Mouse (Mus musculus): ENCODE data around the gene Jmjd1c. TPM values are rescaled to one million over a fixed set of nuclear protein-coding genes. Genes with fewer than 3 reads are reported as not detected.

The Jmjd1c gene
- total and polyA plus RNA-seq, 2 experiments from 2014 or later: 45.1 to 63.8 TPM

DNA sequence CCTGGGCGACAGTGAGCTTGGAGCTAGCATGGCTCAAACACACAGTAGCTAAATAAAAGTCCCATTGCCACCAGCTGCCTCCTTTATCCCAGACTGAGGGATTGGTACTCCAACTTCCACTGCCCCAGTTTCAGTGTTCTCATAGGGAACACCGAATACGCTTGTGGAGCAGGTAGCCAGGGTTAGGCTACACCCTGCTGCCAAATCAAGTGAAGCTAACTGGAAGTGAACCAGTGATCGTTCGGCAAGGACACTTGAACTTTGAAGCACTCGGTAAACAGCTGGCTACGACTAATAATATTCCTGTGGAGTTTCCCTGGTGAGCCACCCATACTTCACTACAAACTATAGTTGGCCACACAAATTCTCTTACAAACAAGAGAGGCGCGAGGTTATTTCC, 187.6 kb downstream of the Jmjd1c start:
- H3K9ac ChIP-seq (replicated peaks; ENCODE audit: low read length, poor library complexity, severe bottlenecking): 0 out of 2 replicates have a peak overlapping the region, but pooled peaks have one; percentile 13
- DNase-seq (ENCODE audit: low spot score) (no peak), ATAC-seq (ENCODE audit: low FRiP score) (no peak)
- no peak overlapping the region for H3K4me3 ChIP-seq (ENCODE audit: low read depth, low read length)
- no peak overlapping the region for H3K27ac ChIP-seq (ENCODE audit: low read depth, low read length)
- H3K27me3 ChIP-seq (ENCODE audit: insufficient read depth, low read length): no peaks in the 10 kb centered on the region
- peaks cover 3% of the 10 kb centered on the region; the same call in 1 of the 2 replicates for H3K4me1 ChIP-seq (ENCODE audit: insufficient read depth, low read length)
- no peaks in the 10 kb centered on the region for H3K9me3 ChIP-seq (ENCODE audit: low read length)
- 85% methylated on average over 9 of the region's 9 CpGs for WGBS
- no peaks in the 10 kb centered on the region for H3K36me3 ChIP-seq (ENCODE audit: insufficient read depth, low read length)
- peak overlapping the region; percentile 92 for H3K4me2 ChIP-seq (ENCODE audit: low read depth, low read length, poor library complexity, severe bottlenecking)
- no peak for TF ChIP-seq CTCF (IDR thresholded peaks at IDR 0.05)

DNA sequence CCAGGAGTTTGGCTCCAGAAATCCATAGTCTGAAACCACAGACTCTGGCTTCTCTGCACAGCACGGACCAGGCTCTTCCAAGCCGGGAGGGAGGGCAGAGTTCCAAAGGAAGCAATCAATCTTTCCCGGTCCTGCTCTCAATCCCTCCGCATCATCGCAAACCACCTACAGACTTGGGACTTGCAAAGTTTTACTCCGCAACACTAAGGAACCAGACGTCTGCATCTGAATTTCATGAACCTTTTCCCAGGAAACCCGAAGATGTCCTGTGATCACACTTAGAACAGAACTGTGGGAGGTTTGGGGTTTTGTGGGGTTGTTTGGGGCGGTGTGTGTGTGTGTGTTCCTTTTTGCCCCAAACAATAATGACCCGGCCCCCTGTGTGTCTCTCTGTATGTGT, 188.4 kb downstream of the Jmjd1c start:
- no peaks in the 10 kb centered on the region for H3K27me3 ChIP-seq (ENCODE audit: insufficient read depth, low read length)
- H3K27ac ChIP-seq (ENCODE audit: low read depth, low read length): peak overlapping the region; percentile 55; the same call in 1 of the 2 replicates
- H3K9ac ChIP-seq (replicated peaks; ENCODE audit: low read length, poor library complexity, severe bottlenecking): peak overlapping the region; percentile 86
- ATAC-seq (ENCODE audit: low FRiP score) (no peak), DNase-seq (ENCODE audit: low spot score) (peak; percentile 22)
- WGBS: 3% methylated on average over 10 of the region's 10 CpGs
- TF ChIP-seq CTCF (IDR thresholded peaks at IDR 0.05): no peak
- H3K4me2 ChIP-seq (ENCODE audit: low read depth, low read length, poor library complexity, severe bottlenecking): peak overlapping the region; percentile 92
- no peaks in the 10 kb centered on the region for H3K36me3 ChIP-seq (ENCODE audit: insufficient read depth, low read length)
- no peaks in the 10 kb centered on the region for H3K9me3 ChIP-seq (ENCODE audit: low read length)
- peaks cover 3% of the 10 kb centered on the region; the same call in 1 of the 2 replicates for H3K4me1 ChIP-seq (ENCODE audit: insufficient read depth, low read length)
- H3K4me3 ChIP-seq (ENCODE audit: low read depth, low read length): peak overlapping the region; percentile 93

DNA sequence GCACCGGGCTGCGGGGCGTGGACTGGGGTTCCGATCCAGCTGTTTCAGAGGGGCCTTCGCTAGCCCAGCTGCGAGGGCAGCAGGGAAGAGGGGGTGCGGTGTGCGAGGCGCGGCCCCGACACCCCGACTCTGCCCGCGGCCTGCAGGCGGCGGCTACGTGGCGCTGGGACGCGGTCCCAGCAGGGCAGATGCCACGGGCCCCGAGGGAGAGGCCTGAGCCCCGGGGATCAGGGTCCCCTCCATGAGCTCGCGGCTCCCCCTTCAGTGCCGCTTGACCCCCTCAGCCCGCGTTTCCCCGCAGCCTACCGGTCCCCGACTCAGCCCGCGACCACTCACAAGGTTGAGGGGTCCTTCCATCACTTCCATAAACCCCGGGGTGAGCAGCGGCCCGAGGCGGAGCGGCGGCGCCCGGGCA, 188.8 kb downstream of the Jmjd1c start:
- no peaks in the 10 kb centered on the region for H3K9me3 ChIP-seq (ENCODE audit: low read length)
- WGBS: 1% methylated on average over 31 of the region's 41 CpGs

DNA sequence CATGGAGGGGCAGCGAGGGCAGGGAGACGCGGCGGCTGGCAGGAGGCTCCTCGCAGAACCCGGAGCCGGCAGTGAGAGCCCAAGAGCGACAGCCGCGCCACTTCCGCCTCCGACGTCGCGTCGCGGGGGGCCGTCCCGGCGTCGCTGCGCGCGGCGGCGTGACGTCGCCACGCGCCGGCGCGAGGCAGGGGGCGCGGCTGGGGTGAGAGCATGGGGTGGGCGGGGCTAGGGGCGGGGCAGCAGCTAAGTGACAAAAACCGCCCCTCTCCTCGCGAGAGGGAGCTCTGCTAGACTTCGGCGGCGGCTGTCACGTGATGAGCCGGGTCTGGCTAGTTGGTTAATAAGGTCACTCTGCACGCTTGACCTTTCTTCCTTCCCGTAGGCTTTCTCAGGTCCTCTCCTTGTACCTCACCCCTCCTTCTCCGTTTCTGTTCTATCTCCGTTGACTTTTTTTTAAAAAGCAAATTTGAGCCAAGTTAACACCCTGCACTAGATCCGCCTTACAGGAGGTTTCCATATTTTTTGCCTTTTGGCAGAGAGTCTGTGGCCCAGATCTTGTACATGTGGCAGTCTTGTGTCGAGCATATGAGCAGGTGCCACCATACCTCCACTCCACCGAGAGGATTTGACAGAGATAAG, 189.4 kb downstream of the Jmjd1c start, which contains the start of gene Nrbf2:
TSS of gene Nrbf2 (minus strand) at position 130 of the 639 bp plus-strand sequence.
- DNase-seq (ENCODE audit: low spot score) (peak; percentile 96), ATAC-seq (ENCODE audit: low FRiP score) (peak; percentile 94)
- peak within 1 kb of the TSS; percentile 93 for H3K4me3 ChIP-seq (ENCODE audit: low read depth, low read length)
- TF ChIP-seq CTCF (IDR thresholded peaks at IDR 0.05): peak; percentile 36
- 3% methylated on average over 41 of the region's 52 CpGs for WGBS
- H3K4me2 ChIP-seq (ENCODE audit: low read depth, low read length, poor library complexity, severe bottlenecking): peak within 1 kb of the TSS; percentile 92
- H3K4me1 ChIP-seq (ENCODE audit: insufficient read depth, low read length): peaks cover 3% of the 10 kb centered on the region; the same call in 1 of the 2 replicates
- no peaks in the 10 kb centered on the region for H3K9me3 ChIP-seq (ENCODE audit: low read length)
- H3K9ac ChIP-seq (replicated peaks; ENCODE audit: low read length, poor library complexity, severe bottlenecking): peak within 1 kb of the TSS; percentile 86
- no peaks in the 10 kb centered on the region for H3K36me3 ChIP-seq (ENCODE audit: insufficient read depth, low read length)
- peak within 1 kb of the TSS; percentile 74 for H3K27ac ChIP-seq (ENCODE audit: low read depth, low read length)
- H3K27me3 ChIP-seq (ENCODE audit: insufficient read depth, low read length): no peaks in the 10 kb centered on the region

More for the DNA sequence above, 188.8 kb downstream of the Jmjd1c start:
- peak overlapping the region; percentile 86 for H3K9ac ChIP-seq (replicated peaks; ENCODE audit: low read length, poor library complexity, severe bottlenecking)
- peak overlapping the region; percentile 93 for H3K4me3 ChIP-seq (ENCODE audit: low read depth, low read length)
- no peak for DNase-seq (ENCODE audit: low spot score)
- H3K4me2 ChIP-seq (ENCODE audit: low read depth, low read length, poor library complexity, severe bottlenecking): peak overlapping the region; percentile 92
- H3K27me3 ChIP-seq (ENCODE audit: insufficient read depth, low read length): no peaks in the 10 kb centered on the region
- H3K27ac ChIP-seq (ENCODE audit: low read depth, low read length): peak overlapping the region; percentile 55; the same call in 1 of the 2 replicates
- TF ChIP-seq CTCF (IDR thresholded peaks at IDR 0.05): peak; percentile 31
- no peaks in the 10 kb centered on the region for H3K36me3 ChIP-seq (ENCODE audit: insufficient read depth, low read length)
- peaks cover 3% of the 10 kb centered on the region; the same call in 1 of the 2 replicates for H3K4me1 ChIP-seq (ENCODE audit: insufficient read depth, low read length)
- peak; percentile 48; the same call in 1 of the 2 replicates for ATAC-seq (ENCODE audit: low FRiP score)

DNA sequence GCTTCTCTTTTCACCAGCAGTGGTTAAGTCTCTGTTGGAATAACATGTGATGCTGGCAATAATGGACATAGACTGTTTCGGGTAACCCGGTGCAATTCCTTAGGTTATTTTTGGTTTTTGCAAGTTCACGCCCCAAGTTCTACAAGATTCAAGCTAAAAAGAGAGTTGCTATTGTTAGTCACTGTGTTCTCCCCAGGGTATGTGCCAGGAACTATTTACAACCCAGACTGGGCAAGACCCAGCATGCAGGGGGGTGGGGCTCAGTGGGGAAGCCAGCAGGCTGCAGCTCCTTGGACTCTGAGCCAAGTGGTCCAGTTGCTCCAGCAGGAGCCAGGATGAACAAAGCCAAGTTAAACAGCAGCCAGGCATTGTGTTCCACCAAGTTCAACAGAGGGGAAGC, 192.0 kb downstream of the Jmjd1c start:
- Histone ChIP-seq H3K27me3 (ENCODE audit: insufficient read depth, low read length) (no peaks in the 10 kb centered on the region), H3K27ac (ENCODE audit: low read depth, low read length) (no peak overlapping the region), H3K36me3 (ENCODE audit: insufficient read depth, low read length) (no peaks in the 10 kb centered on the region), H3K4me3 (ENCODE audit: low read depth, low read length) (no peak overlapping the region), H3K4me1 (ENCODE audit: insufficient read depth, low read length) (peaks cover 3% of the 10 kb centered on the region; the same call in 1 of the 2 replicates), H3K4me2 (ENCODE audit: low read depth, low read length, poor library complexity, severe bottlenecking) (no peak overlapping the region), H3K9ac (replicated peaks; ENCODE audit: low read length, poor library complexity, severe bottlenecking) (no peak overlapping the region), H3K9me3 (ENCODE audit: low read length) (no peaks in the 10 kb centered on the region)
- DNase-seq (ENCODE audit: low spot score) (peak; percentile 70), ATAC-seq (ENCODE audit: low FRiP score) (no peak)
- WGBS: 72% methylated on average over 3 of the region's 3 CpGs
- TF ChIP-seq CTCF (IDR thresholded peaks at IDR 0.05): no peak

DNA sequence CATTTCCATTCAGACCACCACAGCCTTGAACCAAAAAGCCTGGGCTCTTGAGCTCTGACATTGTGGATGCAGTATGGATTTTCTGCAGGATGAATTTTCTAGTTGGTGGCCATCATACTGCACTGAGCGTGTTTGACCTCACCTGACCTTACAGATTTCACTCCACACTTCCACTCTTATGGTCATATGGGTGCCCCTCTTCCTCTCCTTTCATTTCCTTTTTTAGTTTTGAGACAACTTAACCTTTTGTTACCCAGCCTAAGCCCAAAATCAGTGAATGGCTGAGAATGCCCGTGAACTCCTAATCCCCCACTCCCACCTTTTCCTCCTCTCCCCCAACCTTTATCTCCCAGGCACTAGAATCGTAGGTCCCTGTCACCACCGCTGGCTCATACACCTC, 194.7 kb downstream of the Jmjd1c start:
- Histone ChIP-seq H3K4me3 (ENCODE audit: low read depth, low read length) (no peak overlapping the region), H3K27me3 (ENCODE audit: insufficient read depth, low read length) (no peaks in the 10 kb centered on the region), H3K9ac (replicated peaks; ENCODE audit: low read length, poor library complexity, severe bottlenecking) (no peak overlapping the region), H3K4me2 (ENCODE audit: low read depth, low read length, poor library complexity, severe bottlenecking) (no peak overlapping the region), H3K4me1 (ENCODE audit: insufficient read depth, low read length) (no peaks in the 10 kb centered on the region), H3K36me3 (ENCODE audit: insufficient read depth, low read length) (no peaks in the 10 kb centered on the region), H3K9me3 (ENCODE audit: low read length) (no peaks in the 10 kb centered on the region), H3K27ac (ENCODE audit: low read depth, low read length) (no peak overlapping the region)
- 60% methylated on average over 4 of the region's 4 CpGs for WGBS
- DNase-seq (ENCODE audit: low spot score) (no peak), ATAC-seq (ENCODE audit: low FRiP score) (no peak)
- TF ChIP-seq CTCF (IDR thresholded peaks at IDR 0.05): no peak

Data from midbrain, postnatal 0 days (tissue).